Mouse (Mus musculus): ENCODE data around the gene Olfm4. TPM values are rescaled to one million over a fixed set of nuclear protein-coding genes. Genes with fewer than 3 reads are reported as not detected.

Olfm4 gene
- polyA plus RNA-seq, 1 experiment from 2014 or later = not detected

GRCm38 (mm10) chr14:80029297-80030001 is 45.6 kb downstream of the Olfm4 start:
- DNase-seq (ENCODE audit: low read depth, low spot score) = no peak
- CTCF ChIA-PET = interaction anchor here (0.7 kb wide), 1 partner anchor 9 kb away, joined by 3 read pairs; no protein-coding TSS in a partner anchor
- no peak for TF ChIP-seq CTCF (IDR thresholded peaks at IDR 0.05)
- POLR2A ChIA-PET = no interaction called here
- peaks cover 5% of the 10 kb centered on the region for H3K27me3 ChIP-seq
- ATAC-seq = no peak
- in situ Hi-C loops (cut with MboI; ENCODE audit: low pct_unique_long_range_greater_than_20kb) = no loop called here

- in situ Hi-C loops (cut with MboI; ENCODE audit: low pct_unique_long_range_greater_than_20kb) = no loop called here
- peaks cover 6% of the 10 kb centered on the region for H3K27me3 ChIP-seq
- no peak for ATAC-seq
- POLR2A ChIA-PET = no interaction called here
- no peak for TF ChIP-seq CTCF (IDR thresholded peaks at IDR 0.05)
- CTCF ChIA-PET = interaction anchor here (1.3 kb wide), 1 partner anchor 10 kb away, joined by 3 read pairs; no protein-coding TSS in a partner anchor
- DNase-seq (ENCODE audit: low read depth, low spot score) = no peak
Measured at GRCm38 (mm10) chr14:80039645-80040272, 55.9 kb downstream of the Olfm4 start.

DNA sequence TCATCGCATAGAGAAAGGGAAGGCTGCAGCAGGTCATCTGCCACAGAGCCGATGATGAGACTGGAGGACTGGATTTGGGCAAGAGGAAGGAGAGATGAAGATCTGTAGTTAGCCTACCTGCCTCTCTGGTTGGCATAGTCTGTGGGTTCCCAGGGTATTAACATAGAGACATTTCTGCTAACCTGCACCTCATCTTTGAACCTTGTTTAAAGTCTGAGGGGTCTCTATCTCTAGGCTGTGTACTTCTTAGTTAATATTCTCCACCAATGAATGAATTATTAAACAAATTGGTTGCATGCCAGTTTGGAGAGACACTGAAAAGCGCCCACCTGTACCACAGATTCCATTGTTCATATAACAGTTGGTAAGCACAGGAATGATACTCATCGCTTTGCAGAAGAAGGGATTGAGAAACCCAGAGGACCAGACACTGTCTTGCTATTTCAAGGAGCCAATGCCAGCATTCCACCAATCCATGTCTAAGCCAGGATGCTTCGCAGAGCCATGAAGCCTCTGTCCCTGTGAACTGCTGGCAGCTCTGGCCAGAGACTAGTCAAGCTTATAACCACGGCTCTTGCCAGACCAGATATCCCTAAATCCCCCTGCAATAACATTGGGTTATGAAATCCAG is 62.3 kb downstream of the Olfm4 start:
- in situ Hi-C loops (cut with MboI; ENCODE audit: low pct_unique_long_range_greater_than_20kb) = no loop called here
- ChIA-PET POLR2A (no interaction called here), CTCF (no interaction called here)
- DNase-seq (ENCODE audit: low read depth, low spot score) (no peak), ATAC-seq (no peak)
- H3K27me3 ChIP-seq = peaks cover 2% of the 10 kb centered on the region
- no peak for TF ChIP-seq CTCF (IDR thresholded peaks at IDR 0.05)

DNA sequence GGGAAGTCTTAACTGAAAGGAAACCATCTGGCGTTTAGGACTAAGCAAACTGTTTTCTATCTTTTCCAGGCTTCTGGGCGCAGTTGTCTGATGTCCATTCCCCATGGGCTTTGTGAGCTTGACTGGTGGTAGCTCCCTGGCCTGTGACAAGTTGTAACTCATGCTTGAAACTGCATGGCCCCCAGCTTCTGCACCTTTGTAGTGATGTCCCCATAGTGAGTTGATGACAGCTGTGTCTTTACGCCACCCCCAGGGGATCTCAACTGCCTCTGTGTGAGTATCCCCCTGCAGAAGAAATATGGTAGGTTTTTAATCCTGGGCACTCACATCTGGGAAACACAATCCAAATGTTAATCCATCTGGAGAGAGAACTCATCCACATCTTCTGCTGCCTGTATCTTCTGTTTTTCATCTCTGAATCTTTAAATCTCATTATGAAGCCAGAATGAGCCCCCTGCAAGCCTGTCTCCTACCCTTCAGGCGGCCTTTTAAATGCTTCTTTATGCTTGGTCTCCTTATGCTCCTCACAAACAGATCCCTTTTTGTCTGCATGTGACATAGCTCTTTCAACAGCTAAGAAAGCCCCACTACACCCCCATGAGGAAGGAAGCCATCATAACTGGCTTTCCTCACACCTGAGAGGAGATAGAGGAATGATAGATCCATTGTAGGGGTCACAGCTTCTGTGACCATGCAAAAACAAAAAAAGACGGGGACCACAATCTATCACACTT is 63.7 kb downstream of the Olfm4 start:
- POLR2A ChIA-PET = no interaction called here
- ATAC-seq (no peak), DNase-seq (ENCODE audit: low read depth, low spot score) (no peak)
- CTCF ChIA-PET = no interaction called here
- no peak for TF ChIP-seq CTCF (IDR thresholded peaks at IDR 0.05)
- H3K27me3 ChIP-seq = no peaks in the 10 kb centered on the region
- in situ Hi-C loops (cut with MboI; ENCODE audit: low pct_unique_long_range_greater_than_20kb) = no loop called here

DNA sequence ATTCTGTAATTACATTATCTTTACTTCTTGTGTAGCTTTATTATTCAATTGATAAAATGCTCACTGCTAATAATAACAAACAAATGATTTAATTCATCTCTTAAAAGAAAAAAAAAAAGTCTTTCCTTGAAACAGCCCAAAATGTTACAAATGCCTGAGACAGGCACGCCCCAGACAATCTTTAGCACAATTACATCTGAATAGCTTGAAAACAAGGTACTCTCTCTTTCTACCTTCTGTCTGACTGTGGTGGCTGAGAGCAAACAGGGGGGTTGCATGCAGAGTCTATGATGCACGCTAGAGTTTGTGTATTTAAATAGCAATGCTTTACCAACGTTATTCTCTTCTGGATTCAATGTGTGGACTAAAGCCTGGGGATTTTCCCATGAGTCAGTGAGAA is 71.8 kb downstream of the Olfm4 start:
- in situ Hi-C loops (cut with MboI; ENCODE audit: low pct_unique_long_range_greater_than_20kb) = no loop called here
- POLR2A ChIA-PET = no interaction called here
- ATAC-seq = no peak

DNA sequence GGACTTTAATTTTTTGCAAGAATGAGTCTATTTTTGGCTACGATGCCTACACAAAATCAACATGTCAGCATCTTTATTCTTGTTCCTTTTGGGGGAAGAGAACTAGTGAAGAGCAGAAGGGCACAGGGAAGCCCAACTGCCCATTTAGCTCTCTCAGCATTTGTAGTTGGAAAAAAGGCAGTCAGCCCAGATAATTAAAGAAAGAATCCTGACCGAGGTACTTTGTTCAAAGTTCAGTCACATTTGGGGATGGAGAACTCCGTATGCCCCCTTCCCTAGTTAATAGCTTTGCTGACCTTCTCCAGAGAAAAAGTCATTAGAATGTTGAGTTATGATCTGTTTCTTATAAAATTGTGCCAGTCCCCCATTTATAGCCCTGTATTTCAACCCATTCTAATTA is 77.8 kb downstream of the Olfm4 start:
- POLR2A ChIA-PET = no interaction called here

More for the DNA sequence above, 71.8 kb downstream of the Olfm4 start:
- DNase-seq (ENCODE audit: low read depth, low spot score) = no peak
- no peaks in the 10 kb centered on the region for H3K27me3 ChIP-seq
- TF ChIP-seq CTCF (IDR thresholded peaks at IDR 0.05) = no peak
- CTCF ChIA-PET = no interaction called here

GRCm38 (mm10) chr14:80062896-80063295 is 79.0 kb downstream of the Olfm4 start:
- DNase-seq (ENCODE audit: low read depth, low spot score) = no peak
- peaks cover 3% of the 10 kb centered on the region for H3K27me3 ChIP-seq
- ChIA-PET POLR2A (no interaction called here), CTCF (no interaction called here)
- in situ Hi-C loops (cut with MboI; ENCODE audit: low pct_unique_long_range_greater_than_20kb) = no loop called here
- no peak for ATAC-seq
- TF ChIP-seq CTCF (IDR thresholded peaks at IDR 0.05) = no peak

More for the DNA sequence above, 77.8 kb downstream of the Olfm4 start:
- ATAC-seq (no peak), DNase-seq (ENCODE audit: low read depth, low spot score) (no peak)
- H3K27me3 ChIP-seq = peaks cover 3% of the 10 kb centered on the region
- CTCF ChIA-PET = no interaction called here
- in situ Hi-C loops (cut with MboI; ENCODE audit: low pct_unique_long_range_greater_than_20kb) = no loop called here
- no peak for TF ChIP-seq CTCF (IDR thresholded peaks at IDR 0.05)

DNA sequence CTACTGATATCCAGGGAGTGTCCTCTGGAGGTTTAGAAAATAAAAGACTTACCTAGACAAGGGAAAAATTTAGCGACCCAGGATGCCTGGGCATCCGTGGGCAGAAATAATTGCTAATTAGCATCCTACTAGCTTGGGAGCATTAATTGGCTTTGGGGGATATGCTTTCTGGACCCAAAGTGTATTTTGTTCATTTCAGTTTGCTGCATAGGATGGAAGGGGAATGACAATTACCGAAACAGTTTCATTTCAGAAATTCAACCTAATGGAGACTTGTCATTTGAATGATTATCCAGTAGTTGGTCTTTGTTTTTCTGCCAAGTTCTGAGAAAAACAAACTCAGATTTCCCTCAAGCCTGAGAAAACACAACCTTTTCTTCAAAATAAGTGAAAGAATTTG is 86.7 kb downstream of the Olfm4 start:
- no peaks in the 10 kb centered on the region for H3K27me3 ChIP-seq
- ChIA-PET POLR2A (no interaction called here), CTCF (no interaction called here)
- TF ChIP-seq CTCF (IDR thresholded peaks at IDR 0.05) = no peak
- in situ Hi-C loops (cut with MboI; ENCODE audit: low pct_unique_long_range_greater_than_20kb) = no loop called here
- ATAC-seq (no peak), DNase-seq (ENCODE audit: low read depth, low spot score) (no peak)

Other genes starting within 250 kb of the Olfm4 start
- gene Pcdh8, start 212.8 kb upstream of the Olfm4 start, polyA plus RNA-seq (2021) = 0.50 TPM

All from Patski (cell line).